Mouse (Mus musculus) hindbrain, embryonic 15.5 days (tissue): ENCODE data around the gene Shbg. TPM values are rescaled to one million over a fixed set of nuclear protein-coding genes. Genes with fewer than 3 reads are reported as not detected.

Experiments
- ATAC-seq: fragments of 200-750 bp; cut with Nextera tagmentation; 2 replicates; pipeline ENCODE4 v1.8.0; 2017; ENCODE audit warnings: low read depth, moderate number of reproducible peaks, moderate TSS enrichment; ENCODE audit not compliant: low FRiP score
- H3K27ac ChIP-seq: fragments of 300-500 bp; sonication (generic); replicated peaks from 2 replicates; pipeline ENCODE4 v1.5.1; 2015; ENCODE audit warnings: mild to moderate bottlenecking, inconsistent platforms
- H3K27me3 ChIP-seq: fragments of 300-500 bp; sonication (generic); 2 replicates; pipeline ENCODE4 v1.6.1; 2015; ENCODE audit warnings: control low read depth, inconsistent platforms
- H3K36me3 ChIP-seq: fragments of 300-500 bp; sonication (generic); 2 replicates; pipeline ENCODE4 v1.6.1; 2015; ENCODE audit warnings: control low read depth, inconsistent platforms
- H3K4me1 ChIP-seq: fragments of 300-500 bp; sonication (generic); replicated peaks from 2 replicates; pipeline ENCODE4 v1.6.1; 2015; ENCODE audit warnings: control low read depth, inconsistent platforms
- H3K4me2 ChIP-seq: fragments of 300-500 bp; sonication (generic); 2 replicates; pipeline ENCODE4 v1.6.1; 2015; ENCODE audit warnings: moderate library complexity, mild to moderate bottlenecking, inconsistent platforms
- H3K4me3 ChIP-seq: fragments of 300-500 bp; sonication (generic); 2 replicates; pipeline ENCODE4 v1.5.1; 2015; ENCODE audit warnings: mild to moderate bottlenecking, inconsistent platforms
- H3K9ac ChIP-seq: fragments of 300-500 bp; sonication (generic); 2 replicates; pipeline ENCODE4 v1.6.1; 2015; ENCODE audit warnings: inconsistent platforms
- H3K9me3 ChIP-seq: fragments of 300-500 bp; sonication (generic); 2 replicates; pipeline ENCODE4 v1.6.1; 2016; ENCODE audit warnings: control low read depth, inconsistent platforms
- WGBS: fragments of 180-500 bp; shearing (Covaris S2); methylation state at CpG from one replicate; pipeline ENCODE4 v1.1.7; 2015; 5-methylcytosine and 5-hydroxymethylcytosine counted together
- microRNA counts: library from miRNA; unstranded; fragments of <30 nt; microRNA quantifications from one replicate; lab custom pipeline; 2016
- microRNA-seq: library from miRNA; unstranded; fragments of <30 nt; microRNA quantifications from one replicate; pipeline ENCODE4, GENCODE M21; 2016
- polyA plus RNA-seq: library from polyadenylated mRNA; unstranded; fragments of >200 nt; fragmentation: Nextera tagmentation; extraction: Ambion mirVana; gene quantifications from 2 replicates; pipeline ENCODE4 v1.2.1, GENCODE M21; 2015

Gene Shbg
- polyA plus RNA-seq, 1 experiment from 2014 or later = not detected

DNA sequence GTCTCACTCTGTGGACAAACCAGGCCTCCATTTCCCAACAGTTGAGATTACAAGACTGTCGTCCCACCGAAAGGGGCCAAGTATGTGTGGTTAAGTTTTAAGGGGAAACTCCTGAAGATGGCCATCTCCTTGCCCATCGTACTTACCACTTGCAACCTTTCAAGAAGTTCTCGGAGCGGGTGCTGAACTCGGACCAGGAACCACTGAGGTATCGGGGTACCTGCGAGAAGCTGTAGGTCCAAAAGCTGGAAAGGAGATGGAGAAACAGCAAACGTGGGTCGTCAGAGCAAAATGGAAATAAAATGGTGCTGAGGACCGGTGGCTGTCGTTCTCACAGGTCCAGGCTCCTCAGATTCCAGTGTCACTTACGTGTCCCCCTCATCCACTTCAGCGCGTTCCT lies 39.4 kb downstream of the Shbg start:
- Histone ChIP-seq H3K27ac (no peak overlapping the region), H3K4me1 (peaks cover 48% of the 10 kb centered on the region)
- ATAC-seq = no peak

DNA sequence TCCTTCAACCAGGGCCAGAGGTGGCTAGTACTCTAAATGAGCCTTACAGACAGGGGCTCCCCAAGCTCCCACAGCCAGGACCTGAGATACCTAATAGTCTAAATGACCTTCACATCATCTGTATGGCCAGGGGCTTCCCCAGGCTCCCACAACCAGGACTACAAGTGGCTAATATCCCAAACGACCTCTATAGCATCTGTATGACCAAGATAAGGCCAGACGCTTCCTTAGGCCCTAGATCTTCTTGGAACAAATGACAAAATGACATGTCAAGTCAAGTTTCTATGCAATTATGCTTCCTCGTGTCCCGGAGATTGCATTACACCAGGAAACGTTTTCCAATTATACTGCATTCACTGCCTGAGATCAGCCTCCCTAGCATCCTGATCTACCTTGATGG lies 41.4 kb downstream of the Shbg start:
- 0 out of 2 replicates have a peak, but pooled peaks cover 5% of the 10 kb centered on the region for H3K36me3 ChIP-seq
- ATAC-seq = no peak
- no peak overlapping the region; the same call in 1 of the 2 replicates for H3K9ac ChIP-seq
- no peaks in the 10 kb centered on the region for H3K9me3 ChIP-seq
- H3K27ac ChIP-seq = no peak overlapping the region
- H3K4me1 ChIP-seq = peaks cover 36% of the 10 kb centered on the region
- no peak overlapping the region for H3K4me2 ChIP-seq
- no peaks in the 10 kb centered on the region for H3K27me3 ChIP-seq
- WGBS = 79% methylated on average over 5 of the region's 5 CpGs
- H3K4me3 ChIP-seq = no peak overlapping the region

More for the DNA sequence above, 39.4 kb downstream of the Shbg start:
- Histone ChIP-seq H3K36me3 (0 out of 2 replicates have a peak, but pooled peaks cover 5% of the 10 kb centered on the region), H3K9me3 (no peaks in the 10 kb centered on the region), H3K27me3 (no peaks in the 10 kb centered on the region), H3K4me2 (peak overlapping the region; percentile 85), H3K4me3 (peak overlapping the region; percentile 63), H3K9ac (peak overlapping the region; percentile 75)
- WGBS = 17% methylated on average over 15 of the region's 15 CpGs

DNA sequence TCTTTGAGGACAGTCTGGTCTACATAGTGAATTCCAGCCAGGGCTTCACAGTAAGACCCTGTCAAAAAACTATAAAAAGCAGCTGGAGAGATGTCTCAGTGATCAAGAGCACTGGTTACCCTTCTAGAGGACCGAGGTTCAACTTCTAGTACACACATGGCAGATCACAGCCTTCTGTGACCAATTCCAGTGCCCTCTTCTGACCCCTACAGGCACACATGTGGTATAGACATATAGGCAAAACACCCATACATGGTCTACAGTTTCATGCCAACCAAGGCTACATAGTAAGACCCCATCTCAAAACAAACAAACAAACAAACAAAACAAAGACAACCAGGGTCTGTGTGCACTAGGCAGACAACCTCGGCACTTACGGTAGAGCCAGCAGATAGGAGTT lies 42.5 kb downstream of the Shbg start:
- peaks cover 36% of the 10 kb centered on the region for H3K4me1 ChIP-seq
- H3K4me3 ChIP-seq = no peak overlapping the region
- no peak overlapping the region for H3K9ac ChIP-seq
- no peaks in the 10 kb centered on the region for H3K27me3 ChIP-seq
- no peak overlapping the region for H3K27ac ChIP-seq
- H3K9me3 ChIP-seq = no peaks in the 10 kb centered on the region
- H3K4me2 ChIP-seq = no peak overlapping the region
- WGBS = 61% methylated on average over 3 of the region's 3 CpGs
- 0 out of 2 replicates have a peak, but pooled peaks cover 8% of the 10 kb centered on the region for H3K36me3 ChIP-seq
- ATAC-seq = no peak

- Histone ChIP-seq H3K36me3 (peaks cover 11% of the 10 kb centered on the region), H3K4me2 (no peak overlapping the region), H3K4me3 (no peak overlapping the region), H3K27me3 (no peaks in the 10 kb centered on the region), H3K9ac (no peak overlapping the region), H3K4me1 (peaks cover 20% of the 10 kb centered on the region), H3K9me3 (no peaks in the 10 kb centered on the region), H3K27ac (no peak overlapping the region)
- whole genome bisulfite sequencing = 83% methylated on average over 8 of the region's 8 CpGs
- ATAC-seq = no peak
Measured at GRCm38 (mm10) chr11:69565131-69565530, 52.6 kb downstream of the Shbg start.

MicroRNAs encoded within 50 kb of the gene (microRNA counts, 519-probe panel; counts per million panel counts)
- microRNA mmu-miR-1934 (lab: Ali Mortazavi, UCI) (not detected), microRNA mmu-miR-467f (lab: Ali Mortazavi, UCI) (2,550 counts per million, percentile 41 among the panel's probes with 10 or more counts)

Small RNAs within 50 kb of the gene (microRNA-seq; reads per million reads assigned to microRNA genes)
- 2.2 reads per million, percentile 3 among the genes with 10 or more reads in this experiment for gene Mir1934
- not detected for gene Mir467f

Other genes with a start within 250 kb of the Shbg start
- gene Chd3, start 248.5 kb downstream of the Shbg start, polyA plus RNA-seq = 83.5 and 83.7 TPM in 2 replicates
- gene Naa38, start 222.4 kb downstream of the Shbg start, polyA plus RNA-seq = 109 and 121 TPM in 2 replicates
- 30.6 and 33.5 TPM in 2 replicates for gene Cyb5d1, start 222.3 kb downstream of the Shbg start, polyA plus RNA-seq
- 6.8 and 7.2 TPM in 2 replicates for gene Tmem88, start 219.7 kb downstream of the Shbg start, polyA plus RNA-seq
- 33.7 and 34.9 TPM in 2 replicates for gene Kdm6b, start 204.2 kb downstream of the Shbg start, polyA plus RNA-seq
- 3.4 and 4.0 TPM in 2 replicates for gene Dnah2, start 68.8 kb downstream of the Shbg start, polyA plus RNA-seq
- gene Efnb3, start 57.7 kb downstream of the Shbg start, polyA plus RNA-seq = 134 and 160 TPM in 2 replicates
- 19.6 and 20.6 TPM in 2 replicates for gene Wrap53, start 37.6 kb downstream of the Shbg start, polyA plus RNA-seq
- 61.1 and 64.2 TPM in 2 replicates for gene Trp53, start 37.5 kb downstream of the Shbg start, polyA plus RNA-seq
- gene Atp1b2, start 12.0 kb downstream of the Shbg start, polyA plus RNA-seq = 71.9 and 89.4 TPM in 2 replicates
- gene Sat2, start 4.1 kb upstream of the Shbg start, polyA plus RNA-seq = 22.5 and 23.9 TPM in 2 replicates
- gene Fxr2, start 15.1 kb upstream of the Shbg start, polyA plus RNA-seq = 41.3 and 41.5 TPM in 2 replicates
- gene Sox15, start 37.4 kb upstream of the Shbg start, polyA plus RNA-seq = not detected in 2 replicates
- 101 and 108 TPM in 2 replicates for gene Mpdu1, start 44.7 kb upstream of the Shbg start, polyA plus RNA-seq
- gene Cd68, start 48.2 kb upstream of the Shbg start, polyA plus RNA-seq = 10.3 and 12.2 TPM in 2 replicates
- 476 and 491 TPM in 2 replicates for gene Eif4a1, start 54.5 kb upstream of the Shbg start, polyA plus RNA-seq
- 101 and 103 TPM in 2 replicates for gene Senp3, start 64.2 kb upstream of the Shbg start, polyA plus RNA-seq
- 0.61 and 0.76 TPM in 2 replicates for gene Tnfsf13, start 67.9 kb upstream of the Shbg start, polyA plus RNA-seq
- gene Tnfsf12, start 77.9 kb upstream of the Shbg start, polyA plus RNA-seq = 3.5 and 5.0 TPM in 2 replicates
- gene Tnfsfm13, start 78.2 kb upstream of the Shbg start, polyA plus RNA-seq = 1.2 and 1.9 TPM in 2 replicates
- 15.6 and 16.6 TPM in 2 replicates for gene Polr2a, start 140.7 kb upstream of the Shbg start, polyA plus RNA-seq
- gene Slc35g3, start 144.1 kb upstream of the Shbg start, polyA plus RNA-seq = 0.51 and 0.66 TPM in 2 replicates
- gene Zbtb4, start 148.0 kb upstream of the Shbg start, polyA plus RNA-seq = 5.2 and 5.3 TPM in 2 replicates
- gene Chrnb1, start 178.0 kb upstream of the Shbg start, polyA plus RNA-seq = 1.2 and 2.2 TPM in 2 replicates
- gene Fgf11, start 184.0 kb upstream of the Shbg start, polyA plus RNA-seq = 5.7 and 7.1 TPM in 2 replicates
- 1.1 and 2.0 TPM in 2 replicates for gene Tmem102, start 187.7 kb upstream of the Shbg start, polyA plus RNA-seq
- not detected in 2 replicates for gene Gm39566, start 197.4 kb upstream of the Shbg start, polyA plus RNA-seq
- not detected in 2 replicates for gene Spem2, start 200.6 kb upstream of the Shbg start, polyA plus RNA-seq
- 0.21 and 0.34 TPM in 2 replicates for gene Spem1, start 204.3 kb upstream of the Shbg start, polyA plus RNA-seq
- 20.9 and 21.0 TPM in 2 replicates for gene Nlgn2, start 219.9 kb upstream of the Shbg start, polyA plus RNA-seq
- 375 and 391 TPM in 2 replicates for gene Tmem256, start 220.6 kb upstream of the Shbg start, polyA plus RNA-seq
- gene Plscr3, start 228.5 kb upstream of the Shbg start, polyA plus RNA-seq = 46.0 and 47.5 TPM in 2 replicates
- 0.10 and 0.12 TPM in 2 replicates for gene Tnk1, start 240.8 kb upstream of the Shbg start, polyA plus RNA-seq